Mouse (Mus musculus): ENCODE measurements around the gene Pou3f3. TPM values are rescaled to one million over a fixed set of nuclear protein-coding genes. Genes with fewer than 3 reads are reported as not detected.

The Pou3f3 gene
- under 1 TPM in 1 of 2 experiments, not detected in 1; 0.03 TPM for total RNA-seq (2021)

GRCm38 (mm10) chr1:42695578-42695915 is at the start of gene Pou3f3:
Gene Pou3f3 (plus strand): TSS chr1:42695768.
- intact Hi-C loops (cut with DNase I), result no loop called here
- no peak for DNase-seq (ENCODE audit: low spot score)

GRCm38 (mm10) chr1:42648366-42648935 is 47.1 kb upstream of the Pou3f3 start:
- intact Hi-C loops (cut with DNase I), result no loop called here
- DNase-seq (ENCODE audit: low spot score), result no peak

- intact Hi-C loops (cut with DNase I), result no loop called here
Observed at GRCm38 (mm10) chr1:42651461-42651860, 44.1 kb upstream of the Pou3f3 start.

GRCm38 (mm10) chr1:42667546-42667945 is 28.0 kb upstream of the Pou3f3 start:
- intact Hi-C loops (cut with DNase I), result no loop called here

More at GRCm38 (mm10) chr1:42651461-42651860, 44.1 kb upstream of the Pou3f3 start:
- DNase-seq (ENCODE audit: low spot score), result no peak

GRCm38 (mm10) chr1:42680673-42681072 is 14.9 kb upstream of the Pou3f3 start:
- intact Hi-C loops (cut with DNase I), result no loop called here

More at GRCm38 (mm10) chr1:42667546-42667945, 28.0 kb upstream of the Pou3f3 start:
- DNase-seq (ENCODE audit: low spot score), result no peak

DNA sequence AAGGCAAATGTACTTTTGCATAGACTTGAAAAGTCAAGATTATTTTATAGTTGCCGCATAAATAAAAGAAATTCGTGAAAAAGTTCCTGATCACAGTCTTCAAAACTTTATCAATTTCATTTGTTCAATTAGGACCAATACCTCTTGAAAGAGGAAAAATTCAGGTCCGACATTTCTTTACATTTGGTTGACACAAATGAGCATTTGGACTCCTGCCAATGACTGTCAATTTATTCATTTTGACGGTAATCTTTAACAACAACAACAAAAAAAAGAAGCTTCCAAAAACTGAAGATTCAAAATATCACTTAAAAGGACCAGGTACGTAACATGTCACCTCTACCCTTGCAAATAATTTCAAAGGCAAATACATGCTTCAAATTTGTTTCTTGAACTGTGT is 13.8 kb upstream of the Pou3f3 start:
- intact Hi-C loops (cut with DNase I), result no loop called here
- no peak for DNase-seq (ENCODE audit: low spot score)

More at GRCm38 (mm10) chr1:42680673-42681072, 14.9 kb upstream of the Pou3f3 start:
- DNase-seq (ENCODE audit: low spot score), result no peak

- intact Hi-C loops (cut with DNase I), result no loop called here
- no peak for DNase-seq (ENCODE audit: low spot score)
Observed at GRCm38 (mm10) chr1:42683861-42684260, 11.7 kb upstream of the Pou3f3 start.

GRCm38 (mm10) chr1:42684345-42684744 is 11.2 kb upstream of the Pou3f3 start:
- DNase-seq (ENCODE audit: low spot score), result no peak
- intact Hi-C loops (cut with DNase I), result no loop called here

DNA sequence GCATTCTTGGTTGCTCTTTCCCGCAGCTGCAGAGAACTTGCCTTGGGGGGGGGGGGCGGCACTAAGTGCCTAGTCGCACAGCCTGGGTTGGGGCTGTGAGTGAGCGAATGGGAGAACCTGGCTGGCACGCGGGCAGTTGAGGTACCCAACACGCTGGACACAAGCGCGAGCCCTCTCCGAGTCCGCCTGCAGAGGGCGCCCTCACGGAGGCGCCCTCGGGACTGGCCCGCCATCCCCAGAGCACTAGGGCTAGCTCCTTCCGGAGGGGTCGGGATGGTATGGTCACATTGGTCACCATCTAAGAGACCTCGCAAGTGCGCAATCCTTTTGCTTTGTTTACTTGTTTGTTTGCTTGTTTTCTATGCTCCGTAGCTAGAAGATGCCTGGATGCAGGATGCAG is 10.8 kb upstream of the Pou3f3 start:
- no peak for DNase-seq (ENCODE audit: low spot score)
- intact Hi-C loops (cut with DNase I), result no loop called here

DNA sequence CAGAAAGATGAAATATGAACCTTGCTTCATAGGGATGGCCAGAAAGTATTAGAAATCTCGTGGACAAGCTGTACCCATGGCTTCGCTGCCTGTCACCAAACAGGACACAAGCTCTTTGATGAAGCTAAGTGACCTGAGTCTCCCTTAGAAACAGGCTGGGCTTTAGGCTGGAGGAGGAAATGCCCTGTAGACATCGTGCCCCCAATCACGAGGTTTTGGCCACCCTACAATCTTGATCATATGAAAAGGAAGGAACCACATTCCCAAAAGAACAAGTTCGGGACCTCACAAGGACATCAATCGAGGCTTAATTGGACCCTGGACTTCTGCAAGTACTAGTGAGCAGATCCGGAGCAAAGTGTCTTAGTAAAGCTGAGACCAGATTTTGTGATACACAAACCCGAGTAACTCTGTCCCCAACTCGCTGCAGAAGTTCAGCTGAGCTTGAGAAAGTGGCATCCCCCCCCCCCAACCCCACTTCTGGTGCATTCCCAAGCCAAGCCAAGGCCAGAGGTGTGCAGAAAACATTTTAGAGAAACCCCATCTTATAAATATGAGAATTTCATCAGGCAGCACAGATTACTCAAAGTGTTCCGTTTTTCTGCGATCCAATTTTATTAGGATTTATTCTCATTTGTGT is 10.1 kb upstream of the Pou3f3 start:
- intact Hi-C loops (cut with DNase I), result no loop called here
- no peak for DNase-seq (ENCODE audit: low spot score)

DNA sequence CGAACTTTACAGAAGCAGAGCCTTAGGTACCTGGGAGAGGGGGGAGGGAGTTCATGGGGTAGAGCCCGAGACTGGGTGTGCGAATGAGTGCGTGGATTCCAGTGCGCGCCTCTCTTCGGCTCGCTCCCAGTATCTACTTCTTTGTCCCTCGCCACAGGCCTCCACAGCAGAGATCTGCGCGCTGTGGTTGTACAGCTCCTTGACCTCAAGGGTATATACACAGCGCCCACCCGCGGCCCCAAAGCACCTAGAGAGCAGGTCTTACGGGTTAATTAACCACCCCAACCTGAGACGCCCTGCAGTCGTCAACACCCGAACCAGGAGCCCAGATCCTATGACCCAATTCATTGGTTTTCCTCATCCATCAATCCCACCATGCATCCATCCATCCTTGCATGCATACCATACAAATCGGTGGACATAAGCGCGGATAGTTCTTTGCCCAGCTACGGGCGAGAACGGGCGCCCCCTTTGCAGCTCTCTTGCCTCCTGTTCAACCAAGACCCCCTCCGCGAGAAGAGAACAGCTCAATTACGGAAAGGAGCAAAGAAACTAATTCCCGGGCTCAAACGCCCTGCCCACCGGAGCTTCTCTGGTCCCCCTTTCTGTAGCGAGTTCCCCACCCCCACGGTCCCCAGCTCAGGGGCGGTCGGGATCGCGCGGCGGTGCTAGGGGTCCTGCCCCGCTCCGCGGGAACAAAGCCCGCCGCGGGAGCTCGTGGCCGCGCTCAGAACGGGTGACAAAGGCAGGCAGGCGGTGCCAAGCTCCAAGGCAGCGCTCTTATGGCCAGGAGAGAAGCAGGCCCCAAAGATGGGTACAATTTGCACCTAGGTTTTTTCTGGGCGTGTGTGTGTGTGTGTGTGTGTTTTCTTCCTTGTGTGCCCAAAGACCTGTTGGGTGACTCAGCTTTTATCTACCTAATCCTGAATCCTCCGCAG is 9.1 kb upstream of the Pou3f3 start:
- DNase-seq (ENCODE audit: low spot score), result no peak
- intact Hi-C loops (cut with DNase I), result no loop called here

GRCm38 (mm10) chr1:42687271-42687670 is 8.3 kb upstream of the Pou3f3 start:
- intact Hi-C loops (cut with DNase I), result no loop called here
- DNase-seq (ENCODE audit: low spot score), result no peak

DNA sequence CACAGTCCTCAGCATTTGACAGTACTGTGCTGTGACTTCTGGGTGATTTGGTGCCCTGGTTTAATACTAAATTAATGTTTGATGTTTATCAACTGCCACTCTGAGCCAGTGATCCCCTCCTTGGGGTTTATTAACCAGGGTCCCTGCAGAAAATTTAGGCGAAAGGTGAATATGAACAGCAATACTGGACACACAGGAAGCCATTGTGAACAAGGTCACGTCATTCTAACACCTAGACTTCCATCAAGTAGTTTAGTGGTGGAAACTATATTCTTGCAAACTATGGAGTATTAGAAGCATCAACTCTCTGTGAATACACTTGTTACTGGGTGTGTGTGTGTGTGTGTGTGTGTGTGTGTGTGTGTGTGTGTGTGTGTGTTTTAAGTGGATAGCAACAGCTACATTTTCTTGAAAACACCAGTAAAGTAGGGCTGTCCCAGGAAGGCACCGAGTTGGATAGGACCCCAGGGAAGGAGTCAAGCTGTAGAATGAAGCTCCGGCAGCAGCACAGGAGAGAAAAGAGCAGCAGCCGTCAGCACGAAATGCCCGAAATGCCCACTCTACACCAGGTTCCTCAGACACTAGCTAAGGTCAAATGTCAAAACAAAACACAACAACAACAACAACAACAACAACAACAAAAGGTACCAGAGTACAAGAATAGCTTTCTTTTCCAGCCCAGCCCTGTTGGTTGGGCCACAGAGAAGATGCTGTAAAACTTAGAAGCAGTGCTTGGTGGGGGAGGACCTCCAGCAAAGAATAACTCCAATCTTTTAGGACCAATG is 7.6 kb upstream of the Pou3f3 start:
- DNase-seq (ENCODE audit: low spot score), result no peak
- intact Hi-C loops (cut with DNase I), result no loop called here

DNA sequence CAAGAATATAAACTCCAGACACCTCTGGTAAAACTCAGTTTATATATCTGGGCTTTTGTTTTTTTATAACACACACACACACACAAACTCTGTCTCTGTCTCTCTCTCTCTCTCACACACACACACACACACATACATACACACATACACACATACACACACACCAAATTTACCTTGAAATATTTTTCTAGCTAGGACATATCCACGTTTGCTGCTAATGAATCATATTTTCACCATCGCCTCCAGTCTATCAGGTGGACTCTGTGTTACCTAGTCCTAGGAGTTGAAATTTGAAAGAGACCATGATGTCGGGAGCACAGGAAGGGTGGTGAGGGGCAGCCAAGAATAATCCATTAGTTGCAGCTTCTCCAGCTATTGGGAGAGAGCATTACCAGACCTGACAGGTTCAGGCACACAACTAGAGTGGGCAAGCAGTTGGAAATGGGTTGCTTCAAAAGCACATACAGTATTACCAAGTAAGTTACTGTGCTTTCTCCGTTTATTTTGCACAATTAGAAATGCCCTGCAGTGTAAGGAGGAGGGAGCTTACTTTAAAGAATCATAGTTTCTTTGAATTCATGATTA is 6.9 kb upstream of the Pou3f3 start:
- intact Hi-C loops (cut with DNase I), result no loop called here
- DNase-seq (ENCODE audit: low spot score), result no peak

- DNase-seq (ENCODE audit: low spot score), result no peak
- intact Hi-C loops (cut with DNase I), result loop anchor here (5.0 kb wide), 4 partner anchors 153 to 1538 kb away; no protein-coding TSS in a partner anchor
Observed at GRCm38 (mm10) chr1:42690024-42690575, 5.5 kb upstream of the Pou3f3 start.

DNA sequence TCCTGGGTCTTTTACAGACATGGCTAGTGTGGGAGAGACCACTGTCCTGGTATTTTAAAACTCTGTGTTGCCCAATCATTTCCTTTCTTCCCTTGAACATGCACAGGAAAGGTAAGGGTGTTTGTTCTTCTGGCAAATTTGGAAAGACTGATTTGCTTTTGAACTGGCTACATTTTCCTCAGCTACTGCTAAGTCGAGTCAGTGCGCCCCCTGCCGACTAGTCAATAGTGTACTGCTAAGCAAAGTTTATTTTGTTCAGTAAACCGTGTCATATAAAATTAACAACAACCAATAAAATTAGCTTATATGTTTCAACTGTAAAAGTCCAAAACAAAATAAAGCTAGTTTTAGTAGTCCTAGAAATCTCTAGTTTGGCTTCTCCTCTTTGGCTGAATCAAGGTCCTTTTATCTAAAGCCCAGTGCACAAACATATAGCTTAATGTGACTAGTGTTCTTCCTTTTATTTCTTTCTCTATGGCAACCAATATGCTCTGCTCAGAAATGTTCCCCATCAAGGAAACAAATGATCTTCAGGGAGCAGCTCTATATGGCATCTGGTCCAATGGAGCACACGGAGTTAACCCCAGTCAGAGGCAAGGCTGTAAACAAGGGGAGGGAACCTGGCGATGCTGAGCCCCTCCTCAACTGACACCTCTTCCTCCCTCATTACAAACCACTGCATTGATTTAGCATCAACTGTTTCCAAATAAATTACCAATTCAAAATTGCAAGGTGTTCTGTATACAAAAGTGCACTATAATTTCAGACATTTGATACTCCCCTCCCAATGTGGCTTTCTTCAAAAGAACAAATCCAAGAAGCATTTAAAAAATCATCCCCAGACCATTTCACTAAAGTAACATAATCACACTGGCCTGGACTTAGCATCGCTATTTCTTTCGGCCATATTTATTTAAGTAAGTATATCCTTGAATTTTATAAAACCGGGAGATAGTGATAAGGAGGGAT is 4.1 kb upstream of the Pou3f3 start:
- intact Hi-C loops (cut with DNase I), result loop anchor here (5.0 kb wide), 4 partner anchors 154 to 1539 kb away; no protein-coding TSS in a partner anchor
- DNase-seq (ENCODE audit: low spot score), result no peak

DNA sequence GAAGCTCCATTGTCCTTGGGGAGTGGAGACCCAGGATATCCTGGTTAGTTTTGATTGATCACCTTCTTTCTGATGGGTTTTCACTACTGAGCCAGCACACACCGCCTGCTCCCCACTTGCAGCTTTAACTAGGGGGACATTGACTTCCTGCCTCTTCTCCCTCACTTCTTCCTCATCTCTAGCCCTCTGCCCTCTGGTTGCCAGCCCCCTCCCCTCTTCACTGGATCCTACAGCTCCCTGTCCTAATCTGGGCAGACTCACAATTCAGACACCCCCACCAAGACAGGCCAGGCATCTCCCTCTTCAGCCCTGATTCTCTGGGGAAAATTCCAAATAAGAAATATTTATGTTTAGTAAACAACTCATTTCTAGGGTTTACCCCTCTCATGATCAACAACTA is 3.3 kb upstream of the Pou3f3 start:
- DNase-seq (ENCODE audit: low spot score), result no peak
- intact Hi-C loops (cut with DNase I), result loop anchor here (5.0 kb wide), 4 partner anchors 155 to 1540 kb away; no protein-coding TSS in a partner anchor

DNA sequence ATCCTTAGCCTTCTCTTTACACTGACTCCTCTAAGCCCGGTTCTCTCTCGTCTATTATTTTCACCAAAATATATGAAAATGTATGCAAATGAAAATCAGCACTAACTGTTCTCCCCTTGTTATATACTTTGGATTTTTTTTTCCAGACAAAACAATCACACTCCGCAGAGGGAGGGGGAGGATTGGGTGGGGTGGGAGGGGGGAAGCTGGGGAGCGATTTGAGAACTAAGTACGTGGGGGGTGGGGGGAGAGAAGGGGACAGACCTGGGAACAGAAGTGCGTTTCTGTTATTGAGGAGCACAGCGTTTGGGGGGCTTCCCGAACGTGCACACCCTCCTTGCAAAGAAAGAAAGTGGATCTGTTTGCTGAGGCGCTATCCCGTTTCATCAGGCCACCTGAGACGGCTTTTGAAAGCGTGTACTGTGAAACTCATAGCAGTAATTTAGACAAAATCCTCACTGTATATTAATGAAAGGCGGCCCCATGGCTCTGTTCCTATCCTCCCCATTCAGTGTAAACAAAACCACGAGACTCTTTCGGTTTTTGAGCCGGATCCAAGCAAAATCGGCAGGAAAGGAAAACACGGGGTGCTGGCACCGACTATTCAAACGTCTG is 2.4 kb upstream of the Pou3f3 start:
- intact Hi-C loops (cut with DNase I), result loop anchor here (5.0 kb wide), 4 partner anchors 156 to 1541 kb away; no protein-coding TSS in a partner anchor
- no peak for DNase-seq (ENCODE audit: low spot score)
